Mouse (Mus musculus) lung, postnatal 0 days (tissue): ENCODE results near the gene Rps6kb2. TPM values are rescaled to one million over a fixed set of nuclear protein-coding genes. Genes with fewer than 3 reads are reported as not detected.
A peak's percentile ranks its signal among the peaks of the same experiment; 100 is the strongest.
"Not testable (repeated sequence)": the region's sequence is repeated elsewhere in the genome, so short reads cannot be mapped to it uniquely, and the experiment has no call there.

ENCODE experiments used
- ATAC-seq: fragments of 200-750 bp; cut with Nextera tagmentation; 2 replicates; pipeline ENCODE4 v1.8.0; 2017; ENCODE audit warnings: moderate library complexity
- DNase-seq: peaks from one replicate; pipeline ENCODE4 v3.0.0-alpha.2; 2016; ENCODE audit warnings: low spot score
- H3K27ac ChIP-seq: fragments of 300-500 bp; sonication (generic); 2 replicates; pipeline ENCODE4 v1.5.1; 2014; ENCODE audit warnings: antibody characterized with exemption, mild to moderate bottlenecking, low read length, mixed read lengths
- H3K27me3 ChIP-seq: fragments of 300-500 bp; sonication (generic); replicated peaks from 2 replicates; pipeline ENCODE4 v1.6.1; 2014; ENCODE audit warnings: low read length, mixed read lengths; ENCODE audit not compliant: insufficient read depth
- H3K36me3 ChIP-seq: fragments of 300-500 bp; sonication (generic); 2 replicates; pipeline ENCODE4 v1.6.1; 2014; ENCODE audit warnings: low read length, mixed read lengths; ENCODE audit not compliant: insufficient read depth
- H3K4me1 ChIP-seq: fragments of 300-500 bp; sonication (generic); 2 replicates; pipeline ENCODE4 v1.6.1; 2014; ENCODE audit warnings: antibody characterized with exemption, low read depth, low read length, mixed read lengths; ENCODE audit not compliant: insufficient read depth
- H3K4me2 ChIP-seq: fragments of 300-500 bp; sonication (generic); replicated peaks from 2 replicates; pipeline ENCODE4 v1.6.1; 2014; ENCODE audit warnings: low read depth, mild to moderate bottlenecking, low read length, moderate library complexity, mixed read lengths
- H3K4me3 ChIP-seq: fragments of 300-500 bp; sonication (generic); 2 replicates; pipeline ENCODE4 v1.5.1; 2014; ENCODE audit warnings: low read depth, low read length
- H3K9ac ChIP-seq: fragments of 300-500 bp; sonication (generic); replicated peaks from 2 replicates; pipeline ENCODE4 v1.6.1; 2014; ENCODE audit warnings: low read depth, mild to moderate bottlenecking
- H3K9me3 ChIP-seq: fragments of 300-500 bp; sonication (generic); 2 replicates; pipeline ENCODE4 v1.6.1; 2016; ENCODE audit warnings: low read length, mixed read lengths
- CTCF ChIP-seq: IDR thresholded peaks from 2 replicates; pipeline ENCODE4 v1.5.1; 2016; ENCODE audit warnings: antibody characterized with exemption, mild to moderate bottlenecking
- EP300 ChIP-seq: IDR thresholded peaks from 2 replicates; pipeline ENCODE4 v1.6.1; 2016; ENCODE audit warnings: antibody characterized with exemption, mild to moderate bottlenecking, control low read depth
- WGBS: fragments of 180-500 bp; shearing (Covaris S2); extraction: QIAGEN DNeasy Blood & Tissue Kit; methylation state at CpG from one replicate; pipeline ENCODE4 v1.1.7; 2014; 5-methylcytosine and 5-hydroxymethylcytosine counted together
- polyA plus RNA-seq: library from polyadenylated mRNA; unstranded; fragments of >200 nt; fragmentation: Nextera tagmentation; extraction: Ambion mirVana; gene quantifications from 2 replicates; pipeline ENCODE4 v1.2.1, GENCODE M21; 2015

The Rps6kb2 gene
- polyA plus RNA-seq, 1 experiment from 2014 or later: 35.1 TPM

- DNase-seq: no peak
- H3K36me3 ChIP-seq: no peaks in the 10 kb centered on the region
- H3K4me2 ChIP-seq: no peak overlapping the region
- ATAC-seq: no peak
- H3K4me1 ChIP-seq: no peaks in the 10 kb centered on the region
- TF ChIP-seq CTCF: no peak
- no peak for TF ChIP-seq EP300
- no peak overlapping the region for H3K4me3 ChIP-seq
- H3K9me3 ChIP-seq: no peaks in the 10 kb centered on the region
- WGBS: 73% methylated on average over 5 of the region's 5 CpGs
- no peaks in the 10 kb centered on the region for H3K27me3 ChIP-seq
- no peak overlapping the region for H3K27ac ChIP-seq
- H3K9ac ChIP-seq: no peak overlapping the region
Observed at GRCm38 (mm10) chr19:4137913-4138312, 25.2 kb downstream of the Rps6kb2 start.

GRCm38 (mm10) chr19:4136463-4136862, 26.7 kb downstream of the Rps6kb2 start:
- H3K4me2 ChIP-seq: no peak overlapping the region
- DNase-seq: no peak
- ATAC-seq: no peak
- 76% methylated on average over 5 of the region's 5 CpGs for WGBS
- H3K4me3 ChIP-seq: no peak overlapping the region
- no peak for TF ChIP-seq EP300
- TF ChIP-seq CTCF: peak; percentile 37
- no peak overlapping the region for H3K9ac ChIP-seq
- H3K9me3 ChIP-seq: no peaks in the 10 kb centered on the region
- peaks cover 9% of the 10 kb centered on the region; the same call in 1 of the 2 replicates for H3K36me3 ChIP-seq
- H3K27me3 ChIP-seq: no peaks in the 10 kb centered on the region
- H3K4me1 ChIP-seq: no peaks in the 10 kb centered on the region
- no peak overlapping the region for H3K27ac ChIP-seq

- ATAC-seq: peak; percentile 54; the same call in 1 of the 2 replicates
- H3K27me3 ChIP-seq, H3K9ac ChIP-seq, H3K4me3 ChIP-seq, H3K4me1 ChIP-seq, H3K4me2 ChIP-seq, DNase-seq, H3K27ac ChIP-seq, H3K9me3 ChIP-seq: not testable (repeated sequence)
- peaks cover 14% of the 10 kb centered on the region; the same call in 1 of the 2 replicates for H3K36me3 ChIP-seq
- 20% methylated on average over 7 of the region's 8 CpGs for WGBS
- TF ChIP-seq CTCF: peak; percentile 61
Observed at GRCm38 (mm10) chr19:4135963-4136345, 27.2 kb downstream of the Rps6kb2 start.

- DNase-seq, ATAC-seq, H3K9ac ChIP-seq, H3K27ac ChIP-seq, H3K27me3 ChIP-seq, H3K4me3 ChIP-seq, H3K9me3 ChIP-seq, H3K4me1 ChIP-seq, H3K4me2 ChIP-seq: not testable (repeated sequence)
- 77% methylated on average over 6 of the region's 6 CpGs for WGBS
- H3K36me3 ChIP-seq: peaks cover 14% of the 10 kb centered on the region; the same call in 1 of the 2 replicates
Observed at GRCm38 (mm10) chr19:4135229-4135962, 27.8 kb downstream of the Rps6kb2 start.

GRCm38 (mm10) chr19:4134354-4134753, 28.8 kb downstream of the Rps6kb2 start:
- 78% methylated on average over 4 of the region's 4 CpGs for WGBS
- Histone ChIP-seq H3K4me2 (no peak overlapping the region), H3K4me3 (no peak overlapping the region), H3K27ac (no peak overlapping the region), H3K36me3 (peaks cover 17% of the 10 kb centered on the region; the same call in 1 of the 2 replicates), H3K4me1 (no peaks in the 10 kb centered on the region), H3K9me3 (no peaks in the 10 kb centered on the region), H3K9ac (no peak overlapping the region), H3K27me3 (no peaks in the 10 kb centered on the region)
- no peak for DNase-seq
- ATAC-seq: no peak
- TF ChIP-seq EP300: no peak
- TF ChIP-seq CTCF: no peak

GRCm38 (mm10) chr19:4131768-4132167, 31.4 kb downstream of the Rps6kb2 start:
- H3K27me3 ChIP-seq: no peaks in the 10 kb centered on the region
- ATAC-seq (no peak), DNase-seq (no peak)
- H3K4me3 ChIP-seq: no peak overlapping the region
- no peak overlapping the region for H3K9ac ChIP-seq
- H3K4me2 ChIP-seq: no peak overlapping the region
- peaks cover 3% of the 10 kb centered on the region for H3K4me1 ChIP-seq
- no peak overlapping the region for H3K27ac ChIP-seq
- WGBS: 87% methylated on average over 2 of the region's 2 CpGs
- H3K9me3 ChIP-seq: no peaks in the 10 kb centered on the region
- TF ChIP-seq CTCF (peak; percentile 30; the same call in 1 of the 2 replicates), EP300 (no peak)
- H3K36me3 ChIP-seq: peaks cover 23% of the 10 kb centered on the region; the same call in 1 of the 2 replicates
